Mouse (Mus musculus) CD4-positive, CD25-positive, alpha-beta regulatory T cell, adult 2 months (primary cell): ENCODE results near the gene Hjurp.

Experiments
- DNase-seq: peaks from one replicate; pipeline ENCODE4 v3.0.0-alpha.2; 2012; ENCODE audit warnings: low read depth, low spot score

The Hjurp gene

DNA sequence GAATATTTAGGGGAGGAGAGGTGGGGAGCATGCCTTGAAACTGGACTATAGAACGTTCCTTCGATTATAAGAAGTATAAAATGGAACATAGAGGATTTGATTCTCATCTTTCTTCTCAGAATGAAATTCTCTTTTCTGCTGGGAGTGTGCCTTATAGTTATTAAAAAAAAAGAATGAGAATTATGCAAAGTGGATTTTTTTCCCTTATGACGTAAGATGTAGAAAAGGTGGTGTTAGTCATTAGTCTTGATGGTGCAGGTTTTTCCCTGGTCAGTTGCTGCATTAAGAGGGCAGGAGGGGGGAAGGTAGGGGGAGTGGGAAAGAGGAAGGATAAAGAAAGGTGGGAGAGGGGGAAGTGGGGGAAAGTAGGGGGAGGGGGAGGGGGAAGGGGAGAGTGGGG is 4.9 kb upstream of the Hjurp start:
- DNase-seq: no peak

DNA sequence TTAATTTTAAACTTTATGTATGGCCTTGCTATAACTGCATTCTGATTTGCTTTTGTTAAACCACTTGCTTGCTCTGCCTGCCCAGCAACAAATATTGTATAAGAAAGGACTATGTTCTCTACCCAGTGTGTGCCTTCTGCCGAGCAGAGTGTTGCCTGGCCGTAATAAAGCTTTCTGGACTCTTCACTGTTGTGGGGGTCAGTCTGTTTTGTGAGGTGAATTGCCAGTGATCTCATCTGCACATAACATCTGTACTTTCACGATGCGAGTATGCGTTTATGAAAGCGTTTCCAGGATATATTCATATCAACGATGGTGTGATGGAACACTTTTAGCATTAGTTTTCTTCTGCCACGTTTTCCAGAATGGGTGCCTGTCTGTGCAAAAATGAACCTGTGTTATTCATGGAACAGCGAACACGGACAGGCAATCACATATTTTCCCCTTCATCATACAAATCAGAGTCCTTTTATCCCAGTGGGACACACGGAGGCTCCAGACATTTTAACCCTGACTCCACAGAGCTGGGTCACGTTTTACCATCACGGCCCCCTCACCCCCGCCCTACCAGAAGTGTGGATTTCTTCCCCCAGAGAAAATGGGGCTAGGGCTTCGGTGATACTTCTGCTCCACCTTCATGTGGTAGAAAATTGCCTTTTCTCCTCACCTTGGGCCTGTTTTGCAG is 2.7 kb upstream of the Hjurp start:
- DNase-seq: no peak

DNA sequence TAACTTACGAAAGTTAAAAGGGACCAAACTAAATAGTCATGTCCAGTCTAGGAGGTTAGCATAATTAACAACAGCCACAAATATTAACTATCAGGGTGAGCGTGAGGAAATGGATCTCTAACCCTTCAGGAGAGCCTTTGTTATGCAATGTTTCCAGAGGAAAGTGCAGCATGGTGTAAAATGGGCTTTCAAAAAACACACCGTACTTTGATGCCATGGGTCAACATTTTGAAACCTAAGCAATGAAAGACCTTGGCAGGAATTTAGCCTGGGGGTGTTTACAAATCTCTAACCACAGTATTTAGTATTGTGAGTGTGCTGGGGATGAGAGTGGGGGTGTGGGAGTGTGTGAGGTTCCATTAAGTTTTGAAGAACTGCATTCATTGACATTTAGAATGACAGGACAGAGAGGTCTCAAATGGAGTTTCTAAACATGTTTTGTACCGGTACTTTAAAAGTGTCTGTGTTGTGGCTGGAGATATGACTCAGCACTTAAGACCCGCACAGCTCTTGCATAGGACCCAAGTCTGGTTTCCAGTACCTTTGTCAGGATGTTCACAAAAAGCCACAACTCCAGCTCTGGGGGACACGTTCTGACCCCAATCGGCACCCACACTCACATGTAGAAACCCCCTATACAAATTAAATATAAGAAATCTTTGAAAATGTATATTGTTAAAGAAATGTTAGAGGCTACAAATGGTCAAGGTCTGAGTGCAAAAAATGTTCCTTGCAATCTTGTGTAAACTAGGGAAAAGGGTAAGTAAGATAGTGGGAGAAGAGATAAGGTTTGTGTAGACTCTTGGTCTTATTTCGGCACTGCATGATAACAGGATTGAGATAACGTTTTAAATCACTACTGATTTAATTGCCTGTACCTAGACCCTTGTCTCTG is 1.9 kb upstream of the Hjurp start:
- DNase-seq: no peak

DNA sequence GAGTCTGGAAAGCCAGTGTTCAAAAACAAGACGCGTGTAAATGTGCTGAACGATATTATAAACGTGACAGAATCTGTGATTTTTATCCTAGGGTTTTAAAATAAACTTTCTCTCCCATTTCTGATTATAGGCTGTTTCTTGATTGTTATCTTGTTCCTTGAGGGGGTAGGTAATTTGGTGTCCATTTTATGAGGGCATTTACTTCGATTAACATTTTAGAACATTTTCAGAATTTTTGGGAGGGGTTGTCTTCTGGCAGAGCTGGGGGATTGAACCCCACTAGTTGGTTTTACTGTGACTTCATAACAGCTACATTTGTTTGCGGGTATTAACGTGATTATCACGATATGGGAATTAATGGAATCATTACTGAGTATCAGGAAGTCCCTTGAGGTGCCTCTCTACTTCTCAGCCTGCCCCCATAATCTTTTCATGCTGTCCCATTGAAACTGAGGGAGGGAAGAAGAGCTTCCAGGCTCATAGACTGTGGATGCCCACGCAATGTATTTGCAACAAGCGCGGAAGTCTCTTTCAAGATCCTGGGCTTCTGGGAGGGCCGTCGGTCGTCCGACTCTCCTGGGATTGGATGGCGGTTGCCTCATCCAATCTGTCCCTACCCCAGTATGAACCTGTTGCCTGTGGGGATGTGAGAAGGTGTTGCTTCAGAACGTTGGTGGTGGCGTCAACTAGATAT is 532 bp upstream of the Hjurp start:
- DNase-seq: peak; percentile 51

DNA sequence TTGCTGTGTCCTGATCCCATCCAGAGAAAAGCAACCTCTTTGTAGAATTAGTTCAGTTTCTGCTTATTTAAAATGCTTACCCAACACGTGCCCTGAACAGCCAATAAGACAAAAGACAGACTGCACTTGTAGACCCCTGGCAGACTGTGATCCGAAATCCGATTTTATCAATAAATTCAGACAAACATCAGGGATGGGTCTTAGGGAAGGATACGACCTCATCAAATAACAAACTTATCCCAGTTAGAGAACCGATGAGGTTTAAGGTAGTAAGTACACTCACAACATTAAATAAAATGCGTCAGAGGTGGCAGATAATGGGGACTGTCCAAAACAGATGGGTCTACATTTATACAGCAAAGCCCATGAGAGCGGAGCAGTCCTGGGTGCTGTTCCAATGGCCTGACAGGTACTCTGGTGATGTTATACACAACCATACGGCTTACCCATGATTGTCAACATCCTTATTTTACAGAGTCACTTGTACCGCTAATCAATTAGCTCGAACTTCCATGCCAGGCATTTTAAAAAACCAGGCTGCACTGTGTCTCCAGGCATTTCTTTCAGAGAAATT is 822 bp downstream of the Hjurp start:
- DNase-seq: no peak

DNA sequence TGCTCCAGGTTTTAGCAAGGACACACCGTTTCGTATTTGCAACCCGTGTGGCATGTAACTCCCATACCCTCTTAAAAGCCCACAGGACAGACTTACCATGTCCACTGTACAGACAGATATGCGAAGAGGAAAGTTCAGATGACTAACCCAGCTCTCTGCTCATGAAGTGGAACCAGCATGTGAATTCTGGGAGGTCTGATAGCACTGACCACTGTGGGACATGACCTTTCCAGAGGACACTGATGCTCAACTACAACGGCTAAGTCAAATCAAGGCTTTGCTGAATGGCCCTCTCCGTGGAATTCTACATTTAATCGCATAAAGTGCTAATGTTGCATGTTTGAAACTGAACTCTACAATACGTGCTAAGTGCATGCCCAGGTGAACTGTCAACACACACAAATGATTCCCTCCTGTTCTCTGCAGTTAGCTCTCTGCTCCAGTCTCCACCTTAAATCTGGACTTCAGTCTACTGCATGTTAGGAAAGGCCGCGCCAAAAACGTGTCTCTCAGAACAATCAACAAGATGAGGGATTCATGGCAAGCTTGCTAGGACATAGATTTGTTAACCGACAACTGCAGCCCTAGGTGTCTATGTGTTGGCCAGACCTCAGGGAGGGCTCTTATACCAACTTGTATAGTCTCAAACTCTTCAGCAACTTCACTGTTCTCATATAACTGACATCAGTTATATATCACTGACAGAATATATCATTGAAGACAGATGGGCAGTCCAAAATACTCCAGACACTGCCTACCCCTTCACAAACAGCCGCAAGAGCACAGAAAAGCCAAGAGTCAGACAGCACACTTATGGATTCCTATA is 1.5 kb downstream of the Hjurp start:
- peak; percentile 51 for DNase-seq

DNA sequence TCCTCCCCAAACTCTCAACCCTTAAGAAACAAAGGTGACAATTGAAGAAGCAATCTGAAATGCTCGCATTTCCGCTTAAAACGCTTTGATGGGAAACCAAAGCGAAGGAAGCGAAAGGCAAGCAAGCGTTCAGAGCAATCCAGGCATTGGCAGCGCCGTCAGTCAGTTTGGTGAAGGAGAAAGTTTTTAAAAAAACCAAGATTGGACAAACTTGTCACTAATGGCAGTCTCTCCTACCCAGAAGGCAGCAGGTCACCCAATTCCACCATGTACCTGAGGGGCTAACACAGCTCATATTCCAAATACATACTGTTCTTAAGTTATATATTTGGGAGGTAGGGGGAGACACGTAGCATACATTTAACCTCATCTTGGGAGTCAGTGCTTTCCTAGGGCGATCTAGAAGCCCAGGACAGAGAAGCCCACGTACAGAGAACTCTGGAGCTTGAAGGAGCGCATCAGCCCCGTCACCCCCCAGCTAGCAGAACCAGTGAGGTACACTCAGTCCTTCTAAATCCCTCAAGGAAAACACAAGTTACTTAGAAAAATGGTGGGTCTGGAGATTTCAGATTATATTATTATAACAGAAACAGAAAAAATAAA is 2.3 kb downstream of the Hjurp start:
- DNase-seq: no peak

DNA sequence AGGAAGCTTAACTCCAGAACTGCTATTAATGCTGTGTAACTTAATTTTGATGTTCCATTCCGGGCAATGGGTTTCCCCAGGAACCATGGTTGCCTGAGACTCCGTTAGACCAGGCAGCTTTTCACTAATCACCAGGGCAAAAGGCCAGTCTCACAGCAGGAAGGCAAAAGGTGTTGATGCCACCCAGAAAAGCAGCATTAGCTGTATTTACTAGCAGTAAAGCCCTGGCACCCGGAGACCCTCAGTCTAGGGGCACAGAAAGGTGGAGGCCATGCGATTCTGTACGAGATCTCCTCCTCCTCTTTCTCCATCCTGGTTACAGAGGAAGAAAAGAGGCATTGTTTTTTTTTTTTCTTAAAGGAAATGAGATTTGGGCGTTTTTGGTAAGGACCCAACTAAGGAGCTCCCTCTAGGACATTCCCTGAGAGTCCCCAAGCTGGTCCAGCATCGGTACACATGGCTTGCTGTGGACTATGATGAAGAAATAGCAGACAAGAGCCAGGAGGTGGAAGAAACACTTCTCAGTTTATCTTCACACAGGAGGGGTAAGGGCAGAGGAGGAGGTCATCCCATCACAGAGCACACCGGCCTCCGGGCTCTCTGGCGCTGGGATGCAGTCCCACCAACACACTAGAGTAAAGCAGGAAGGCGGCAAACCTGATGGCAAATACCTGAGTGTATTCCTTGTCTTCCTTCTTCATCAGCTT is 2.9 kb downstream of the Hjurp start:
- DNase-seq: no peak

DNA sequence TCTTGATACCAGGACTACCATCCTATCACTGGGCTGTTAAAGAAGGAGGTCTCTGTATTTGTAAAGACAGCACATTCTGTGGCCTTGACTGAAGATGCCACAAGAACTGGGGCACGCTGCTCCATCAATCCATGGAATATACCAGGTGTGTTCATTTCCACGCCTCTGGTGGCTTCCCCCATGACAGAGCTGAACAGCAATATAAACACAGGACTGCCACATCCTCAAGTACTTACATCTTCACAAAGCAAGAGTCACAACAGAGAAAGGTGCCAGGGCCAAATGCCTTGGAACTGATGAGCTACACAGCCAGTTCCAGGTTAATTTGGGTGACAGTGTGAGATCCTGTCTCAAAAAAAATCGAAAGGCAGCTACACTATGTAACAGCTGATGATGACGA is 3.6 kb downstream of the Hjurp start:
- no peak for DNase-seq

DNA sequence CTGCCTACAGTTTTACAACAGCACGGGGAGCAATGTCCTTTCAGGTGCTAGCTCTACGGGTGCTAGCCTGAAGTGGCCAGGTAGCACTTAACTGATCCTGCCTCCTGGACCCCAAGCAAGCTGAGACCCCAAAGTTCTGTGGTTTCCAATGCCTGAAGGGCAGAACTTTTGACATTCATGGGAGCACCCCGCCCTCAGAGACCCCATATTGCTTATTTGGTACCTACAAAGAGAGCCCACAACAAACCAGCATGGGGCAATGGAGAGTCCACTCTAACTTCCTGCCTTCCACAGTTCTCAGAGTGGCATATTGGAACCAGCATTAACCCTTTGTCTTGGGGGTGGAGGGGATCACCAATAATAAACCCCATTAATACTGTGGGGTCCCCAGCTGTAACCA is 4.1 kb downstream of the Hjurp start:
- DNase-seq: no peak

DNA sequence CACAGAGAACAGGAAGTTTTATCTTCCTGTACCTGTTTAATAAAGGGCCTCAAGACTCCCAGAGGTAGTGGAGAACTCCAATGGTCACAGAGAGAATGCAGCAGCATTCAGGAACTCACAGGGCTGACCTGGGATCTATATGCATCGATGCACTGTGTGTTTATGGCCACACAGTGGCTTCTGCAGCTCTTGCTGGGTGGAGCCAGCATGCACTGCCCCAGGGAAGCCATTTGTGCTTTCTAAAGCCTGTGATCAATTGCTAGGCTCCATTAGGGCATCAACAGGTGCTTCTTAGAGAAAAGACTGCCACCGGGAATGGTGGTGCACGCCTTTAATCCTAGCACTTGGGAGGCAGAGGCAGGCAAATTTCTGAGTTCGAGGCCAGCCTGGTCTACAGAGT is 4.6 kb downstream of the Hjurp start:
- no peak for DNase-seq

DNA sequence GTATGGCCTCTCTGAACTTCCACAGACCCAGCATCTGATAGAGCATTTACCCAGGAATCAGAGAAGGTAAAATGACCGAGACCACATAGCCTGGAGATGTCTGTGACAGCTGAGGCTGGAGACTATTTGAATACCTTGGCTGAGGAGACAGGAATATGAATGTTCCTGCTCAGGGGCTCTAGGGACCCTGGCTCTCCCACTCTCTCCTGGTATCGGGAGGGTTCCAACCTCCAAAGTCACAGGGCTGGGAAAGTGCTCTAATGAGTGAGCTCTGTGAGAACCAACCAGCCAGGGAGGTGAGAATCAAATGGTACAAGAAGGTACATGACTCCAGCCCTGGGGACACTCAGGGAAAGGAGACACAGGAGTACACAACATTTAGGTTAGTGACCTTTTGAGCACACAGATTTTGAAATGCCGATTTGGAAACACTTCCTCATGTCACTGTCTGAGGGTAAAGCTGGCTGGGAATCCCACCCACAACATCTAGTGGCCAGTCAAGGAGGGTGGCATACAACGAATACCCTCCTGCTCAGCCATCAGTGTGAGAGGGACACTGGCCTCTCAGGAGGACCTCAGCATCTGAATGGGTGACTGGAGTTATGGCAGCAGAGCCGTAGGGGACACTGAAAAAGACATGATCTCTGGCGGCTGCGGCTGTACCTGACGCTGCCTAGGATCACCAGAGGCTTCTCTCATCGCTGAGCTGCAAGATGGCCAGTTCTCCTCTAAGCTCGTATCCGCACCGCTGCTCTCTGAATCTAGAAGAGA is 7.7 kb downstream of the Hjurp start:
- no peak for DNase-seq

DNA sequence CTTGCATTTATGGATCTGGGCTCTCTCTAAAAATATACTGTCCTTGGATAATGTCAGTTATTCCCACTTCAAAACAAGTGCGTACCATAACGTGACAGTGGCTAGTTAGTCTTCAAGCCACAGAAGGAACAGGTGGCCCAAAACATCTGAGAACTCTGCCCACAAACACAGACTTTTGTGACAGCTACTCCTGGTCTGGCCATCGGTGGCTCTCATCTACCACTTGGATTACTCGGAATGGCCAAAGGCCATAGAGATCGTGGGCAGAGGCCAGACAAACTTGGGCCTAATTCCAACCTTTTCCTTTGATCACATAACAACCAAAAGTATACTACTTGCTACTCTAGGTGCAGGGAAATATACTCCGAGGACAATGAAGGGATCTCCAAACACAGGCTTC is 9.4 kb downstream of the Hjurp start:
- DNase-seq: no peak

DNA sequence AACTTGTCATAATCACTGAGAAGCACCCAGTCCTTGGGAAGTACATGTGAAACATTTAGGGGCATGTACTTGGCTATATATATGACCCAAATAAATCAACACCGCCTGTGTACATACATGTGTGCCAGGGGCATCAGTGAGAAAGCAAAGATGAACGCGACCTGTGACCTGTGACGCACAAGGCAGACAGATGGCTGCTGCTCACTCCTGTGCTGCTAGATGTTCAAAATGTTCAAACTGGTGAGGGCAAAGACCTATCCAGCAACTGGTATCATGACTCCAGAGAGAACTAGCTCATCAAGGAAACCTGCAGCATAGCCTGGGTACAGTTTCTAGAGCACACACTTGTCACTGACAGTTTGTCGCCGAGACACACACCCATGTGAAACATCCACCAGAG is 9.9 kb downstream of the Hjurp start:
- no peak for DNase-seq

DNA sequence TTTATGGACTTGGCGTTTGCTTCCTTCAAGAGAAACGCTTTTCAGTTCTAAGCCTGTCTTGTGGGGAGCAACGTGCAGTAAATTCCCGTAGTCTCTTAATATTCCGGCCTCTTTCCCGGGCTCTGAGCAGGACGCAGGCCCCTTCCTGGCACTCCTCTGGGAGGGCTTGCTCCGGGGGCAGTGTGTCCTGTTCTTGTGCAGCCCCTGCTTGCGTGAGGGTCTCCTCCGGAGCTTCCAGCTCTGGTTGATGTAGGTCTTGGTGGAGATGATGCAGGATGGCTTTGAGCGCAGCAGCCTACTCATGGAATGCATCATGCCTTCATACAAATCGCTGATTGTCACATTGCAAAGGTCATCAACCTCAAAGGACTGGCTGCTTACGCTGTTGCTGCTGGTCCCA is 11.3 kb downstream of the Hjurp start:
- DNase-seq: no peak

DNA sequence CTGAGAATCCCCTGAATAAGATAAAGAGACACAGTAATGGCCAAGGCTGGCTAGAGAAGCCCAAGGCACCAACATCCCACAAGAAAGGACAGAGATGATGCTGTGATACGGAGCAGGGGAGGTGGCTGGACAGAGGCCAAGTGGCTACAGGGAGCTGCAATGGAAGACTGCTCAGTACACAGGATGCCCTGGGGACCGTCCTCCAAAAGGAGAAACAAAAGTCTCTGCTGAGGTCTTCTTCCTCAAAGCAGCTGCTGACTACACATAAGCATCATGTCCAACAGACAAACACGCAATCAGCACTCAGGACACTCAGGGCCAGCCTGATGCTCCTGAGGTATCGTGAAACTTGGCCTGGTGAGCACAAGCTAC is 12.6 kb downstream of the Hjurp start:
- no peak for DNase-seq

DNA sequence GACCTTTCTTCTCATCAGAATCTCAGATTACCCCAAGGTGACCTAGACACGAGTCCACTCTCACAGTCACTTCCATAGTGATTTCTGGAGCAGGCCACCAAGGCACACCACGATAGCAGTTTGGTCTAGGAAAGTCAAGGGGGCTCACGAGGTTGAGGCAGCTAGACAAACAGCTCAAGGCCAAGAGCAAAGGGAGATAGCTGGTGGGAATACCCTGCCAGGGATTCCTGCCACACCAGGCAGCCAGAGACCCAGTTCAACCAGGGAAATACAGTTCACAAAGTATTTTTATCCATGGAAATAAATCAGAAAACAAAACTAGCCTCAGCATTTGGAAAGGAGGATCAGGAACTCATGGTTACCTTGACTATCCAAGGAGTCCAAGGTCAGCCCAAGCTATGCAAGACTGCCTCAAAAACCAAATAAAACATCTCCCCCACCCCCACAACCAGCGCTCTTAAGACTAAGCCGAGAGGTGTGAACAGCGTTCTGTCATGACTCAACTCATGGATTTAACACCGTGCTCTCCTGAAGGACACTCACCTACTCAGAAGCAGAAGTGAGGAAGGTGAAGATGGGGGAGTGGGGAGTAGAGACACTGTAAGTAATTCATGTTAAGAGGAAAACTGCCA is 13.1 kb downstream of the Hjurp start:
- no peak for DNase-seq

DNA sequence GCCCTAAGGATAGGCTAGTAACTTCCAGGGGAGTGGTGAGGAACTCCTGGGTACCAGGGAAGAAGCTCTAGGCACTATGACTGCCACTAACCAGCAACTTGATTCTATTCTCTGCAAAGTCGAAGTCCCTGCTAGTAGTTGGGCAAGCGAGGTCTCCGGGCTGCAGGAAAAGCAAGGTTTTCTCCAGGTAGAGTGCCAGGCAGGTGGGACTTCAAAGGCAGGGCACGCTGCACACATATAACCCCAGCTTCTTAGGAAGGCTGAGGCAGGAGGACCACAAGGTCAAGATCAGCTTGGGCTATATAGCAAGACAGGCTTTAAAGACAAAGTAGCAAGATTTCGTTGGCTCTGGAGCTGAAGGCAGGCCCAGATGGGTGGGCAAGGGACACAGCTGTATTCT is 13.7 kb downstream of the Hjurp start:
- no peak for DNase-seq

DNA sequence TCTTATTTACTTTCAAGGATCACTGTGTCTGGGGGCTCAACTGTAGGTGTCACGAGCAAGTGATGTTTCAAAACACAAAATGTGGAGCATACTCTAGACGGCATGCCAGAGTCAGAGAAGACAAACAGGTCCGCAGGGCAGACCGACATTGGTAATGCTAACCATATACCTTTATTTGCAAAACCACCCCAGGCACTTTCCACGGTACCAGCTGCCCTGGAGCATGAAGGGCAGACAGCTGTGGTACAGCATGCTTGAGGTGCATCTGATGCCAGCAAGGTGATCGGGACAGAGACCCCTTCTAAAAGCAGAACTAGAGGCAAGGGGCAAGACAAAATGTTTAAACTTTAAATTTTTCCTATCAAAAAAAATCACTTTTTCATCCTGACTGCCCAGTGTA is 14.5 kb downstream of the Hjurp start:
- DNase-seq: no peak
